Mouse (Mus musculus) stomach, postnatal 0 days (tissue): ENCODE measurements around the gene 1110051M20Rik.

Experiments used
- CTCF ChIP-seq: IDR thresholded peaks from 2 replicates; pipeline ENCODE4 v1.5.1; 2016; ENCODE audit warnings: antibody characterized with exemption, low read depth, mild to moderate bottlenecking, moderate library complexity
- EP300 ChIP-seq: optimal IDR thresholded peaks from 2 replicates; pipeline ENCODE3; 2016; ENCODE audit warnings: antibody characterized with exemption

DNA sequence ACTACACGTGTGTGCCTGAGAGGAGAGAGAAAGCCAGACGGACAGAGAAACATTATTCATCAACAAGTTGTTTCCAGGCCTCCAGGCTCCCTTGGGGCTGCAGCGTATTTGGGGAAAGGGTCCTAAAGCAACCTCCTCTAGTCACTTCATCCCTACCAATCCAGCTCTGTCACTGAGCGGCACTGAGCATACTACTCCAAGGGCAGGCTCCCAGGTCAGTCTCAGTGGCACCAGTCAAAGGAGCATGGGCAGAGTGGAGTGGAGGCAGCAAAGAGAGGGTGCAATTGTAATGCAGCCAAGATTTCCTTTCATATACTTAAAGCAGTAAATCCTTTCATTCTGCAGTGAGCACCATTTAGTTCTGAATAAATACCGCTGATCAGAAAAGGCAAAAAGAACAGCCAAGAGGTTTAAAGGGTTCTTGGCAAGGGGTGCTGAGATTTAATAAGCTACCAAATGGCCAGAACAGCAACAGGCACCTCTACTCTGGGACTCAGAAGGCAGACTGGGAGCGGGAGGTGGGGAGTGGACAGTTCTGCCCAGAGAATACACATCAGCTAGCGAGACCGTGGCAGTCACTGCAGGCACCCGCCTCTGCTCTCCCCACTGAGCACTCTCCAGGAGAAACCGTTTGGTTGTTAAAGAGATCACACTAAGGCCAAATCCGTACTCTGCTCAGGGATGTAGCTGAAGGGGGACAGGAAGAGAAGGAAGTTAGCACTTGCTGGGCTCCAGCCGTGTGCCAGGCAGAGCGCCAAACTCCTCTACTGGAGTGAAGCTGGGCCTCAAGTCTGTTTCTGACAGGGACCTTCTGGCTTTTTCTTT is 159.9 kb downstream of the 1110051M20Rik start:
- no peak; the same call in 1 of the 2 replicates for TF ChIP-seq CTCF
- no peak for TF ChIP-seq EP300
